Mouse (Mus musculus): ENCODE results near the gene Tmem130. TPM values are rescaled to one million over a fixed set of nuclear protein-coding genes. Genes with fewer than 3 reads are reported as not detected.
"Not testable (repeated sequence)": the region's sequence is repeated elsewhere in the genome, so short reads cannot be mapped to it uniquely, and the experiment has no call there.

The Tmem130 gene
- 30.5 and 34.5 TPM in 2 replicates for total RNA-seq (2021)
- long read RNA-seq, experiment 1, transcript Tmem130-201 (8 exons, 2,805 nt), result major isoform, 47 of 83 reads
- long read RNA-seq, experiment 1, partial matches to known transcripts, result 6 of 83 reads
- long read RNA-seq, experiment 1, other reads (novel, unspliced or antisense), result 30 of 83 reads
- long read RNA-seq, experiment 2, transcript Tmem130-201 (8 exons, 2,805 nt), result major isoform, 29 of 73 reads
- long read RNA-seq, experiment 2, partial matches to known transcripts, result 1 of 73 reads
- long read RNA-seq, experiment 2, other reads (novel, unspliced or antisense), result 43 of 73 reads

DNA sequence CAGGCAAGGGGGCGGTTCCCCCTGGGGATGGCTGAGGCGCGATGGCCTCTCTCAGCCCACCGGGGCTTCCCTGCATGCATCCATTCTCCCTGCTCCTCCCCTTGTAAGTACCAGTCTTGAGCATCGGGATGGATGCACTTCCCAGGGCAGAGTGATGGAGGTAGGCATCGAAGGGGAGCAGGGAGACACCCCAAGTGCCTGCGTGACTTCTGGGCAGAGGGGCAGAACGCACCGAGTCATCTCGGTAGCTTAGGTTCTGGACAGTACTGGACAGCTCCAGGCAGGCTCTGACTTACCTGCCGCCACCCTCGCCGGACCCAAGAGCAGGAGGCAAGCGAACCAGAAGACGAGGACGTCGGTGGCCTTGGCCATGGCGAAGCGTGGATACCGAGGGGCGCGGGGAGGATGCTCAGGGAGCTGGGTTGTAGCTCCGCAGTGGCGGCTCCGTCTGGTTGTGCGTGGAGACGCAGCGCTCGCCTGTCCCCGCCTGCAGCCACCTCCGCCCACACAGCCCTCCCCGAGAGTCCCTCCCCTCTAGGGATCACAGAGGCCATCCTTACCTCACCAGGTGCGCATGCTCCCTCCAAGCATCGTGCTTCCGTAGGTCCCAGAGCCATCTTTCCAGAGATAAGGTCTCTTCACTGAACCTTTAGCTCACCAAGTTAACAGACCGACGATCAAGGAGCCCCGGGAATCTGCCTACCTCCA, at the start of gene Tmem130:
TSS of gene Tmem130 (minus strand) at position 658 of the 708 bp plus-strand sequence.
- peak; percentile 68 for DNase-seq

DNA sequence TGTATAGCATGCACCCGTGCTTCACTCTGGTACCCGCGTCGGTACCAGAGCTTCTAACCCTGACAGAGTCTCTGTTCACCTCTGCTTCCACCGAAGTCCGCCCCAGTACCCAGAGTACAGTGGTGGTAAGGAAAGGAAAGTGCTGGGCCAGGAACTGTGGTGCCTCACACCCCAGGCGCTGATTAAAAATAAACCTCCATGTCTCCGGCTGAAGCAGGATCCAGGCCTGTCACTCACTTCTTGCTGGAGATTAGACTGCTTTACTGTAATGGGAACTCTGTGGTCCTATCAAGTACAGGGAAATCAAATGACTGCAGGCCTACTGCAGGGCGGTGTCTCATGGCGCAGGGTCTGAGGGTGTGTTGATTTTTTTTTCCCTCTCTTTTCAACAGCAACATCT, 45.3 kb upstream of the Tmem130 start:
- no peak for DNase-seq

DNA sequence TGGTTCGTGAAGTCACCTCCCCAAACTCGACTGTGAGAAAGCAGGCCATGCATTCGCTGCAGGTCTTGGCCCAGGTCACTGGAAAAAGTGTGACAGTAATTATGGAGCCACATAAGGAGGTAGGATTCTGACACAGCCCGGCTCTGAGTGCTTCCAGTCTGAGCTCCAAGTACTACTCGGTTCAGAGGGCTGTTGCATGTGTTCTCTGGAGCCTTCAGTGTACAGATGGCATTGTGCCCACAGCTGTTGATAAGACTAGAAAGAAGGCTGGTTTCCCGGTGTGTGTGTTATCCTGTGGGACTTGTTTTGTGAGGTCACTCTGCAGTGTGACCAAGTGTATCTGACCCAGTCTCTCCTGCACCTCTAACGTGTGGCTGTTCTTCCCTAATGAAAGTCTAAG, 42.6 kb upstream of the Tmem130 start:
- no peak for DNase-seq

DNA sequence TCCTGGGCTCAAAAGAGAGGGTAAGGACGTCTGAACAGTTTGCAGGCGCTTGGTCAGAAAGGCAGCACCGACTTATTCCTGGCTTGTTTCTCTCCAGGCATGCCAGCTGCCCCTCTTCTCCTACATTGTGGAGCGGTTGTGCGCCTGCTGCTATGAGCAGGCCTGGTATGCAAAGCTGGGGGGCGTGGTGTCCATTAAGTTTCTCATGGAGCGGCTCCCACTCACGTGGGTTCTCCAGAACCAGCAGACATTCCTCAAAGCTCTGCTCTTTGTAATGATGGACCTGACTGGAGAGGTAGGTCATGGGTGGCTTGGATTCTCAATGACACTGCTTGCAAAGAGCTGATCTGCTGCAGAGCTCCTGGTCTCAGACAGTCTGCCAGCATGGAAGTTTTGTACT, 41.4 kb upstream of the Tmem130 start:
- no peak for DNase-seq

DNA sequence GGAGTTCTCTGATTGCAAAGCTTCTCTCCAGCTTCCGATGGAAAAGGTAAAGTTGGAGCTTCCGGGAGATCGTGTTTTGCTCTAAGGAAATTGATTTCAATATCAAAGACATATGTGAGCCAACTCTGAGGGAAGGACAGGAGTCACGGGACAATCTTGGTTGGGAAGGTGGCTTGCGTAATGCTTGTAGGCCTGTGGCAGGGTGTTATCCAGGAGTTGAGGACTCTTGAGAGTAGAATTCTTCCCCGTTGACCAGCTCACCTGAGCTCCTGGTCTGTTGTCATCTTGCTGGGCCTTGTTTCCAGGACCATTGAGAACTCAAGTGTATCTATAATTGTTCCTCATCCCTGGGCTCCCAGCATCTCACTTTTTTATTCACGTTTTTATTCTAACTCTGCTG, 35.5 kb upstream of the Tmem130 start:
- DNase-seq, result no peak

DNA sequence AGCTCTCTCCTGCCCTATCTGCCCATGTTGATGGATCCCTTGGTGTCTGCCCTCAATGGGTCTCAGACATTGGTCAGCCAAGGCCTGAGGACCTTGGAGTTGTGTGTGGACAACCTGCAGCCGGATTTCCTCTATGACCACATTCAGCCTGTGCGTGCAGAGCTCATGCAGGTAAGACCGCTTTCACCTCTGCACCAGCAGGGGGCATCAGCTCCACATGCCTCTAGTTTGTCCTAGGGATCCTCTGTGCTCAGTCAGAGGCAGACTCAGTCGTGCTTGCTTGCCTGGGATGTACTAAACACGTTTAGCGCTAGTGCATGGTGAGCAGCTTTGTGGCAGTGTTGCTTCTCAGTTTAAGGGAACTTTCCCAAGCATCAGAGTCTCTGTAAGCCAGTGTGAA, 33.1 kb upstream of the Tmem130 start:
- peak; percentile 54 for DNase-seq

DNA sequence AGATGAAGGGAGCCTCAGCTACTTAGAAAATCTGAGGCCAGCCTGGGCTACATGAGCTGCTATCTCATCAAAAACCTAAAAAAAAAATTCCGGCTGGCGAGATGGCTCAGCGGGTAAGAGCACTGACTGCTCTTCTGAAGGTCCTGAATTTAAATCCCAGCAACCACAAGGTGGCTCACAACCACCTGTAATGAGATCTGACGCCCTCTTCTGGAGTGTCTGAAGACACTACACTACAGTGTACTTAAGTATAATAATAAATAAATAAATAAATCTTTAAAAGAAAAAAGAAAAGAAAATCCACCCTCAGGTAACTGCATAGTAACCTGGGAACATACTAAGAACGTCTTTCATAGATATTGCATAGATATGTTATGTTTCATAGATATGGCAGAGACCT, 31.8 kb upstream of the Tmem130 start:
- DNase-seq, result no peak

DNA sequence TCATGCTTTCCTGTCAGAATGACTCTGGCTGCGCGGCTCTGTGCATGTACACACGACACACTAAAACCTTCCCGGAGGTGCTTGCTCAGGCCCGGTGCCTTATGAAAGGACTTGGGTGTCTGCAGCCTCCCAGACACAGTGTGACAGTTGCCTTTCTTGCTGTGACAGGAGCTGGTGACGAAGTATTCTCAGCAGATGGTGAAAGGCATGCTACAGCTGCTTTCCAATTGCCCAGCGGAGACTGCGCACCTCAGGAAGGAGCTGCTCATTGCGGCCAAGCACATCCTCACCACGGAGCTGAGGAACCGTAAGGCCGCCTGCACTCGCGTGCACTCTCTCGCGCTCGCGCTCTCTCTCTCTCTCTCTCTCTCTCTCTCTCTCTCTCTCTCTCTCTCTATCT, 24.8 kb upstream of the Tmem130 start:
- no peak for DNase-seq

DNA sequence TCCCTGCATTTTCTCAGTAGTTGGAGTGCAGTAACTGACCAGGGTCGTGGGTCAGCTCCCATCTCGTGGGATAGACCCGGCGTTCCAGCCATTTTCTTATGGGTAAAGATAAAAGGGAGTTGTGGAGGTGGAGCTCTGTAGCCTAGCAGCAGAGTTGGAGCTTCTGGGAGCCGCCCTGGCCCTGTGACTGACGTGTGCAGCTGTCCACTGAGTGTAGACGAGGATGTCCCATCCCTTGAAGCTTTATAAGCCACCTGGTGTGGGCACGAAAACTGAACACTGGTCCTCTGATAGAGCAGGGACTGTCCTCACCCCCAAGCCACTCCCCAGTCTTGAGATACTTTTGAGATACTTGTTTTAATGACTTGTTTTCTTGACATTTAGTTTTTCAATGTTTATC, 19.0 kb upstream of the Tmem130 start:
- DNase-seq, result no peak

DNA sequence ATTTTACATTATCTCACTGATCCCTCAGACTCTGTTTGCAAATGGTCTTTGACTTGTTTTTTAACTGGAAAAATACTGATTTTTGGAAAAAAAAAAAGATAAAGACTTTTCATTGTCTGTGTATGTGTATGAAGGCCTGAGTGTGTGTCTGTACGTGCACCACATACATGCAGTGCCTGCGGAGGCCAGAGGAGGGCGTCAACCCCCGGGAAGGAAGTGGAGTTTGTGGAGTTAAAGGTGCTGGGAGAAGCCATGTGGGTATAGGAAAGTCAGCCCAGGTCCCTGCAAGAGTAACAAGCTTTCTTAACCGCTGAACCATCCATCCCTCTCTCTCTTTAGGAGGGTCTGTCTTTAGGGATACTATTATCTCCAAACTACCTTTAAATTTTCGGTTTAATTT, 11.6 kb upstream of the Tmem130 start:
- no peak for DNase-seq

DNA sequence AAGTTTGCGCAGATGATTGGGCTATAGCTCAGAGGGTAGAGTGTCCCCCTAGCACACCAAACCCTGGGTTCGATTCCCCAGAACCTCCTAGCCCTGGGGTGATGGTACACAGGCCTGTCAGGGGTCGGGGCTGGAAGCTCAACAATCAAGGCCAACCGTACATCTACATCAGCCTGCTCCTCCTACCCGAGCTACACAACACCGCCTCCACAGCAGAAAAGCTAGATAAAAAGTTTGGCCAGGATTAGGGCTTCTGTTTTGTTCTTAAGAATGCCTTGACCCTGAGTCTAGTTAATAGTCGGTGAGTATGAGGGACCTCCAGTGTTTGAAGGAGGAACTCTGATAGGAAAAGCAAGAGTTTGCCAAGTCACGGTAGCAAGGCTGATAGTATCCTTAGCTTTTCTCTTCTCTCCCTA, 7.5 kb upstream of the Tmem130 start:
- peak; percentile 54 for DNase-seq

DNA sequence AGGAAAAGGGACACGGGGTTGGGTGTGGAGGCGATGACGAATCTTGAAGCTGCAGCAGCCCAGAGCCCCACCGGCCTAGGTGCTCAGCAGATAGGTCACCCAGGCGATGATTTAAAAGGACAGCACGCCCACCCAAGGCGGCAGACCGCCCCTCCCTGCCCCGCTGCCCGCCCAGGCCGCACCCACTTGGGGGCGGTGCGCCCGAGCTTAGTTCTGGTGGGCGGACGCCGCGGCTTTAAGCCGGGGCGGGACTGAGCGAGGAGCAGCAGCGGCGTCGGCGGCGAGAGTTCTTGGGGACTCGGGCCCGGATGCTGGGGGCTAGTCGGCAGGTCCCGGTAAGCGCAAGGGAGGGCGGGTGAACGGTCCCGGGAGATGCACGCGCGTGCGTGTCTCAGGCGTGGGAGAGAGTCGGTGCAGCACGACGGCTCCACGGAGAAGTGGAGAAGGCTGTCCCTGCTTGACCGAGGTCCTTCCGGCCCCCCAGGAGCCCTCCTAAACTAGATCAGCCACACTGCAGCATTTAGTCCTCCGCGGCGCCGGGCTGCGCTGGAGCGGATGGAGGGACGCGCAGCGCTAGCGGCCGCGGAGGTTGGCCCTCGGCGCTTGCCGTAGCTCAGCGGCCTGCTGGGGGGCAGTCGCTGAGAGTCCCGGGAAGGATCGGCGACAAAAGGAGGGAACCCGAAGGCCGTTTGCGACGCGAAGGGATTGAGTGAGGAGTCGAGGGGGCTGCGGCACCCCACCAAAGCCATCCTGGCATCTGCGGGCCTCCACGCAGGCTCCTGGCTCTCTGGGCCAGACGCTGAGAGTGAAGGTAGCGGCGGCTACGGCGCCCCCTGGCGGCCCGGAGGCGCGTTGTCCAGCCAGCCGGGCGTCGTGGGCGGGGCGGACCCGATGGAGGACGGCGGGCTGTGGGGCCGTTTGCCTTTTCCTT, 6.6 kb upstream of the Tmem130 start:
- DNase-seq, result peak; percentile 95

DNA sequence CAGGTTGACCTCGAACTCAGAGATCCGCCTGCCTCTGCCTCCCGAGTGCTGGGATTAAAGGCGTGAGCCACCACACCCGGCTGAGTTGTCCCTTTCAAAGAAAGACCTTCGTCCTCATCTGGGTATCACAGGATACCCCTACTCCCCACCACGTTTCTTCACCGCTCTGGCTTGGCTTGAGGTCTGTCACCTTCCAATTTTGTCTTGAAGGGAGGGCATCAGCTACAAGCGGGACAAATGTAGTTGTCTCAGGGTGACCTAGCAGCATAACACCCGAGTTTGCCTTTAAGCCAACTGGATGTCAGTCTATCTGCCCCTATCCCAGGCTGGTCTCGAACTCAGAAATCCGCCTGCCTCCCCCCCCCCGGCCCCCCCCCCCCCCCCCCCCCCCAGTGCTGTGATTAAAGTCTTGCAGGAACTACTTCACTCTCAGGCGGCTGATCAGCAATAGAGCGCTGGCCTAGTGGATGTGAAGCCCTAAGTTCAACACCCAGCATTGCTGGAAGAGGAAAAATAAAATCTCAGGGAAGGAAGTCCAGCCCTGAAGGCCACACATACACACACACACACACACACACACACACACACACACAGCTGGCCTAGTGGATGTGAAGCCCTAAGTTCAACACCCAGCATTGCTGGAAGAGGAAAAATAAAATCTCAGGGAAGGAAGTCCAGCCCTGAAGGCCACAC, 5.6 kb upstream of the Tmem130 start, which contains the start of gene Trrap:
TSS of gene Trrap (plus strand) at position 627 of the 693 bp plus-strand sequence.
- not testable (repeated sequence) for DNase-seq

DNA sequence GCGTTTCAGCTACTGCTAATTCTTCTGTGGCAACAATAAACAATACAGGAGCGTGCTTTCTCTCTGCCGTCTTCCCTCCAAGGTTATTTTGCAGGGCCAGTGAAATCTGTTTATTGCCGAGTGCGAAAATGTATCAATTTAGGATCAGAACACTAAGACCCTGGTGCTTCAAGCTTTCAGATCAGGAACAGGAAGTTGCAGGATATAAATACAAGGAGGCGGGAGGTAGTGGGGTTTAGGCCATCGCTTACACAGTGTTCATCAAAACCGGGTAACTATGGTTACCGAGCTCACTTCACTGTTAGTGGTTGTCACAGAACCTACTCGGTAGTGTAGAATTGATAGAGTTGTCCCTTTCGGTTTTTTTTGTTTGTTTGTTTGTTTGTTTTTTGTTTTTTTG, 5.0 kb upstream of the Tmem130 start:
- no peak for DNase-seq

DNA sequence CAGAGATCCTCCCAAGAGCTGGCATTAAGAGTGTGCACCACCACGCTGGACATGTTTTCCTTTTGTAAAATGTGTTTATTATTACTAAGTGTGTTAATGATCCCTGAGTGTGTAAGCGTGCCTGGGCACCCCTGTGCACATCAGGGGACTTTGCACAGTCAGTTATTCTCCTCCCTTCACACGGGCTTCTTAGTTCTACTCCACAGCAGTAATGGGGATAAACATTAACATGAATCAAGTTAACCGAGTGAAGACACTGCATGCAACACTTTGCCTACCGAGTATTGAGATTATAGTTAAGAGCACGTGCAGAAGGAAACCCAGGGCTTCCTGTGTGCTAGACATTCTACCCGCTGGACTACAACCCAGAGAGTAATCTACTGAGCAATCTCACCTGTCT, 4.4 kb upstream of the Tmem130 start:
- DNase-seq, result no peak

DNA sequence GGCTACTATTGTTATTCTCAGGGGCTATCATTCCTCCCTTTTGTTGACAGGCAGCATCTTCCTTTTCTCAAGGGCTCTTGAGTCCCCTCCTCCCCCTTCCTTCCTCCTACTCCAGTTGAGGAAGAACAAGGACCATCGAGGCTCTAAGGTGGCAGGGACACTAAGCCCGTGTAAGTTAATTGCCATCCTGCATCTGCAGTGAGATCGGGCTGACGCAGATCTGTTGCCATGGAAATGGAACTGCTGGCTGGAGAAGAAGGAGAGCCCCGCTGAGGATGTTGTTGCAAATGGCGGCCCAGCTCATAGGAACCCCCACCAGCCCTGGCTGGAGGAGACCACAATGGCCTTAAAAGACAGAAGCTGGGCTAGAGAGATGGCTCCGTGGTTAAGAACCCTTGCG, 3.2 kb downstream of the Tmem130 start:
- DNase-seq, result peak; percentile 37

DNA sequence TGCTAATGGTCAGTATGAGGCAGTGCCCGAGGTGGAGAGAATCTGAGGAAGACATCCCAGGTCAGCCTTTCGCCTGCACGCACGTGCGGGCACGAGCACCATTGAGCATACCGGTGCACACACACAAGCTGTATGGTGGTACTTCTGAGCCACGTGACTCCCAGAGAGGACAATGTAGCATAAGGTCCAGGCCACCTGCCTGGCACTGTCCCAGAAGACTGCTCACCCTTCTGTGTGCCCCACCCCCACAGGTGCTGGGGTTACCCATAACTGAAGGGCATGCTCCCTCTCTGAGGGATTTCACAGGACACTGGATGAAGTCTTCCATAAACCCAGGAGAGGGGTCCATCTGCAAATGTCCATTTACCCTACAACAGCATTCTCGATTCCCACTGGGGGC, 4.2 kb downstream of the Tmem130 start:
- no peak for DNase-seq

DNA sequence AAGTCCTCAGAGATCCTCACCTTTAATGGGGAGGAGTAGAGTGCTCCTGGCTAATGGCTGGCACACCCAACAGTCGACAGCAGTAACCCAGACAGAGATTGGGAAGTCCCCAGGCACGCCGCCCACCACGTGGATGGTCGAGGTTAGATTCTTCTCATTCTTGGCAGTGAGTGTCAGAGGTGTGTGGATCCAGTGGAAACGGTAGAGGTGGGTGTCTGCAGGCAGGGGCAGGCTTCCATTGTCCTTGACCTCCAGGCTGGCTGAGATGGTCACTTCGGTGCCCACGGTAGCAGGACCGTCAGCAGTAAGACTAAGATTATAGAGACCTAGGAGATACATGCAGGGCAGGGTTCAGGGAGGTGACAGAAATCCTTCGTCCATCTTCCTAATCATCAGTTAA, 6.4 kb downstream of the Tmem130 start:
- no peak for DNase-seq

DNA sequence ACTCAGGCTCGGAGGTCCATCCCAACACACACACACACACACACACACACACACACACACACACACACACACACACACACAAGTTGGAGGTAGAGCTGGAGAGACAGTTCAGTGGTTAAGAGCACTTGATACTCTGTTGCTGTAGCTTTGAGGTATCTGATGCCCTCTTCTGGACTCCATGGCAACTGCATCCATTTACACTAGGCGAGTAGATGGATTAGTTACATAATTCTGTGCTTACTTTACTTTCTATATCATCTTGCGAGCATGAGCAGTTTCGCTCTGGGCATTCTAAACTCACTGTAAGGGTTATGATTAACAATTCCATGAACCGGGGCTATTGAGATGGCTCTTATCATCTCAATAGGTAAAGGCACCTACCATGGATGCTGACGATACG, 8.6 kb downstream of the Tmem130 start:
- peak; percentile 50 for DNase-seq

DNA sequence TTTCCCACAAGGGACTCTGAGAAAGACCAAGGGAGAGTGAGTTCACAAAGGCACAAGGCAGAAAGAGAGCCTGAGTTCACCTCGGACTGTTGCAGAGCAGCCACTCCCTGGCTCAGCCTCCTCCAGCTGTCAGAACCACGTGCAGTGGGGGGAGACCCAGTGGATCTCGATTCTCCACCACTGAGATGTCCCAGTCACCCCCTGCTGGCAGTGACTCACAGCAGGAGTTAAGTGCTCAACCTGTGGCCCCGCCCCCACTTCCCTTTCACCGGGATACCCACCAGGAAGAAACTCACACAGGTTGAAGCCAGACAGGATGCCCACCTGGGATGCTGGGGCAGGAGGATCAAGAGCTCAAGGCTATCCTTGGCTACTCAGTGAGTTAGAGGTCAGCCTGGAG, 9.2 kb downstream of the Tmem130 start:
- peak; percentile 31 for DNase-seq

DNA sequence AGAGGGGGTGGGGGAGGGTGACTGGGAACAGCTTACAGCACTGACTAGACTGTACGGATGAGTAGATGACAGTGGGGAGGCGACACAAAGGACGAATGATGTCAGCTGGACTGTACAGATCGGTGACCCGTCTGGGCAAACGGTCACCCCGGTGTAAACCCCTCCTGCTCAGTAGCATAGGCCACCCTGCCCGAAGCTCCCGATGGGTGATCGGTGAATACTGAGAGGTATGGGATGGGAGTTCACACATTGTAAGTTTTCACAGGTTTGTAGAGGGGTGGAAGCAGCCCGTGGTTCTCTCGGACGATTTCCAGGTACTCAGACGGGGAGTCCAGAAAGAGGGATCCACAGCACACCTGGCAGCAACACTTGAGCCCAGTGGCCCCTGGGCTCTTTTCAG, 24.5 kb downstream of the Tmem130 start:
- peak; percentile 18 for DNase-seq

DNA sequence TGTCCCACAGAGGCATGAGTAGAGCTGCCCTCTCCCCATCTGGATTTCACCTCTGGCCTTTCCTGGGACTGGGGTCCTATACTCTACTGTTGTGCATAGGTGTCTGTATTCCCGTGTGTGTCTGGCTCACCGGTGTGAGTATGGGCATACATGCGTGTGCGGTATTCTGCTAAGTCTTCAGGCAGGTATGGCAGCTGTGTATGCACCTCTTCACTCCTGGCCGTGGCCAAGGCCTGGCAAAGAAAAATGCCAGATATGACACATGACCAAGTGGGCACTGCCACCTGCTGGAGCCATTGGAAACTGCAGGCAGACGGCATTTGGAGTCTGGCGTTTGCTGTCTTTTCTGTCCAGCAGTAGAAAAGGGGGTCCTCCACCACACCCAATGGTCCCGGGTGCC, 26.7 kb downstream of the Tmem130 start:
- DNase-seq, result peak; percentile 81
